Mouse (Mus musculus) forebrain, embryonic 10.5 days (tissue): Measurements from ENCODE around the gene Rnaseh2b. TPM values are rescaled to one million over a fixed set of nuclear protein-coding genes. Genes with fewer than 3 reads are reported as not detected.

Experiments used
- DNase-seq: peaks from one replicate; pipeline ENCODE4 v3.0.0-alpha.2; 2017; ENCODE audit warnings: low spot score; ENCODE audit errors: extremely low spot score
- H3K27ac ChIP-seq: fragments of 300-500 bp; sonication (generic); 2 replicates; pipeline ENCODE4 v1.5.1; 2016; ENCODE audit warnings: mild to moderate bottlenecking
- H3K27me3 ChIP-seq: fragments of 300-500 bp; sonication (generic); 2 replicates; pipeline ENCODE4 v1.6.1; 2016; ENCODE audit warnings: mild to moderate bottlenecking; ENCODE audit not compliant: poor library complexity, severe bottlenecking
- H3K36me3 ChIP-seq: fragments of 300-500 bp; sonication (generic); replicated peaks from 2 replicates; pipeline ENCODE4 v1.6.1; 2016; ENCODE audit warnings: mild to moderate bottlenecking, moderate library complexity
- H3K4me1 ChIP-seq: fragments of 300-500 bp; sonication (generic); 2 replicates; pipeline ENCODE4 v1.6.1; 2016
- H3K4me3 ChIP-seq: fragments of 300-500 bp; sonication (generic); 2 replicates; pipeline ENCODE4 v1.5.1; 2016; ENCODE audit warnings: mild to moderate bottlenecking, moderate library complexity
- H3K9me3 ChIP-seq: fragments of 300-500 bp; sonication (generic); 2 replicates; pipeline ENCODE4 v1.6.1; 2016; ENCODE audit warnings: mild to moderate bottlenecking, moderate library complexity
- WGBS: fragments of 180-500 bp; shearing (Covaris S2); methylation state at CpG from one replicate; pipeline ENCODE4 v1.1.7; 2016; 5-methylcytosine and 5-hydroxymethylcytosine counted together
- polyA plus RNA-seq: library from polyadenylated mRNA; unstranded; fragments of >200 nt; fragmentation: Nextera tagmentation; extraction: Ambion mirVana; gene quantifications from 2 replicates; pipeline ENCODE4 v1.2.1, GENCODE M21; 2016

Gene Rnaseh2b
- 66.8 and 79.2 TPM in 2 replicates for polyA plus RNA-seq

DNA sequence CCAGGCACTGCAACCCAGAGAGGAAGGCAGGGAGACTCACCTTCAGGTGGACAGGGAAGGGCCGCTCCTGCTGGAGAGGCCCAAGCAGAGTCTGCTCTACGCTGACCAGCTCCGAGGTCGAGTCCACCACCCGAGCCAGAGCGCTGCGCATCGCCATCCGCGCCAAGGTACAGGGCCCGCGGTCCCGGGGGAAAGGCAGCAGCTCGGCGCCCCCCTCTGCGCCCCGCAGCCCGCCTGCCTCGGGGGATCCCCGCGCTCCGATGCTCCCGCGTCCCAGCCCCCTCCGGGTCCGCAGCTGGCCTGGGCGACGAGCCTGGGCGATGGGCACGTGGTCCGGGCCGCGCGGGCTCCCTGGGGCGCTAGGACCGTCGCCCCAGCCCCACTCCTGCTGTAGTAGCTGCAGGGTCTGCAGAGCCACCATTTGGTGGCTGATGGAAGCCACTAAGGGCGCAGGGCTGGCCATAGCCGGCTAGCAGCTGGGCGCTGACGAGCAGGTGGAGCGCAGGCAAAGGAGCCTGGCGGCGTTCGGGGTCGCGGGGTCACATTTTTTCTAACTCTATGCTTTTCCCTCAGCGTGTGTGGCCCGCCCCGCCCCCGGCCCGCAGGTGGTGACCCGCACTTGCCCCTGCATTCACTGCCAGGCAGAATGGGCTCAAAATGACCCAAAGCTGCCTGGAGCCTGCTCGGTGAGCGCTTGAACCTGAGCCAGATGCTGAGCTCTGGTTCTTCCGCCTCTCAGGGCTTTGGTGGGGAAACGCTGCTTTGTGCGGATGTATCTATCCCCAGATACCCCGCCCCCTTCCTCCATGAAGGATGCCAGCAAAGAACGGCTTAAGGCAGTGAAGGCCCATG is at the start of gene Rnaseh2b, which contains the start of gene Dleu7:
Gene Rnaseh2b (plus strand): TSS at position 102 of the 852 bp plus-strand sequence.
Gene Dleu7 (minus strand): TSS at position 560 of the 852 bp plus-strand sequence.
- Histone ChIP-seq H3K27me3 (peaks cover 46% of the 10 kb centered on the region), H3K4me1 (peaks cover 20% of the 10 kb centered on the region), H3K36me3 (no peaks in the 10 kb centered on the region), H3K27ac (peak within 1 kb of the TSS; percentile 92), H3K4me3 (peak within 1 kb of the TSS; percentile 68), H3K9me3 (no peaks in the 10 kb centered on the region)
- under 1% methylated on average over 57 of the region's 60 CpGs for WGBS
- peak; percentile 80 for DNase-seq

DNA sequence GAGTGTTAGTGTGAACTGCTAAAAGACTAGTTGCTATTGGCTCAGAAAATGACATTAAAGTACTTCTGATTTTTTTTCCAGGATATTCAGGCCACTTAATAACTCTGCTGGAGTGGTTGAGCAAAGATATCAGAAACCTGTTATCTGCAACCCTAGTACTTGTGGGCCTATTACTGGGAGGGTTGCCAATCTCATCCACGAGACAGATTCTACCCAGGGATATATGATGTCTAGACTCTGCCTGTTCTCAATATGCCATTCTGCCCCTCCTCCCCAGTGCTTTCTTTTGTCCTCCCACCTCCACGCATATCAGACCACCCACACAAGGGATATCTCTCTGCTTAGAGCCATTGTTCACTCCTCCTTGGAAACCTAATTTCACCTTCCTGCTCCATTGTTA is 48.9 kb upstream of the Rnaseh2b start:
- DNase-seq = no peak
- H3K36me3 ChIP-seq = no peaks in the 10 kb centered on the region
- no peak overlapping the region for H3K4me3 ChIP-seq
- H3K9me3 ChIP-seq = no peaks in the 10 kb centered on the region
- WGBS = 82% methylated on average over 2 of the region's 2 CpGs
- H3K27me3 ChIP-seq = no peaks in the 10 kb centered on the region
- no peak overlapping the region for H3K27ac ChIP-seq
- peaks cover 15% of the 10 kb centered on the region for H3K4me1 ChIP-seq

DNA sequence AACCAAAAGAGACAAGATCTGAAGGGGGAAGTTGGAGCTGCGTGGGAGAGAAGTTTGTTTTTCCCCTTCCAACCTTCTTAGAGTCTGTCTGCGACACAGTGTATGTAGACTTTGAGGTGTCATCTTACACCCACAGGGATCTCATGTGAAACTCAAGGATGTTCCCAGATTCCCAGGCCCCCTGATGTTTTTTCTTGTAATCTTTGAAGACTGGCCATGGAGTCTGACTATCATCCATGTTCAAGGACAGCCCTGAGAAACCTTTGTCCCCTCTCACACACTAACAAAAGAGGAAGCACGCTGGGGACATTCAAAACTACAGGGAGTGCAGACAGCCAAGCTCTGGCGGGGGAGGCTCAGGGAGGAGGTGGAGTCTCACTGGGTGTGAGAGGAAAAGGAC is 46.8 kb upstream of the Rnaseh2b start:
- no peak for DNase-seq
- Histone ChIP-seq H3K36me3 (no peaks in the 10 kb centered on the region), H3K27me3 (no peaks in the 10 kb centered on the region), H3K4me1 (peaks cover 15% of the 10 kb centered on the region), H3K27ac (no peak overlapping the region), H3K9me3 (no peaks in the 10 kb centered on the region), H3K4me3 (no peak overlapping the region)
- 28% methylated on average over 4 of the region's 4 CpGs for WGBS

GRCm38 (mm10) chr14:62248345-62248744 is 44.0 kb upstream of the Rnaseh2b start:
- WGBS = 78% methylated on average over 7 of the region's 7 CpGs
- Histone ChIP-seq H3K4me1 (peaks cover 10% of the 10 kb centered on the region), H3K27me3 (no peaks in the 10 kb centered on the region), H3K4me3 (no peak overlapping the region), H3K36me3 (no peaks in the 10 kb centered on the region), H3K9me3 (no peaks in the 10 kb centered on the region), H3K27ac (no peak overlapping the region)
- DNase-seq = no peak

- Histone ChIP-seq H3K9me3 (no peaks in the 10 kb centered on the region), H3K4me3 (no peak overlapping the region), H3K27ac (no peak overlapping the region), H3K27me3 (no peaks in the 10 kb centered on the region), H3K4me1 (peaks cover 10% of the 10 kb centered on the region), H3K36me3 (no peaks in the 10 kb centered on the region)
- no peak for DNase-seq
- WGBS = 89% methylated on average over 10 of the region's 10 CpGs
Observed at GRCm38 (mm10) chr14:62248796-62249195, 43.6 kb upstream of the Rnaseh2b start.

DNA sequence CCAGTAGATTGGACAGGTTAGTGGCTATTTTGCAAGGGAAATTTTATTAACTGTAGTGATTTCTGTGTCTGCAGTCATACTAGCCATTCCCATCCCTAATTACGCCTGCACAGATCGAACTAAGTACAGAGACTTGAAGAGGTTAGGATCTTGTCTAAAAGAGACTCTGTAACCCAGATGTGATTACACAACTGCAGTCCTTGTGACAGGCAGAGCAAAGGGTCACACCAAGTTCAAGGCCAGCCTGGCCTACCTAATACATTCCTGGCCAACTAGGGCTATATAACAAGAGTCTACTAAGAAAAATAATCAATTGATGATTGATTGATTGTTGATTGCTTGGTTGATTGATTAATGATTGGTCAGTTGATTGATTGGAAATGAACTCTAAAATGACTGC is 43.1 kb upstream of the Rnaseh2b start:
- DNase-seq = no peak
- Histone ChIP-seq H3K36me3 (no peaks in the 10 kb centered on the region), H3K4me1 (peaks cover 11% of the 10 kb centered on the region), H3K27ac (no peak overlapping the region), H3K9me3 (no peaks in the 10 kb centered on the region), H3K4me3 (no peak overlapping the region), H3K27me3 (no peaks in the 10 kb centered on the region)
- 92% methylated on average over 2 of the region's 2 CpGs for WGBS

- peaks cover 14% of the 10 kb centered on the region for H3K4me1 ChIP-seq
- no peak overlapping the region for H3K27ac ChIP-seq
- no peaks in the 10 kb centered on the region for H3K27me3 ChIP-seq
- no peaks in the 10 kb centered on the region for H3K36me3 ChIP-seq
- H3K4me3 ChIP-seq = no peak overlapping the region
- no peak for DNase-seq
- 78% methylated on average over 3 of the region's 3 CpGs for WGBS
- H3K9me3 ChIP-seq = no peaks in the 10 kb centered on the region
Observed at GRCm38 (mm10) chr14:62250046-62250445, 42.3 kb upstream of the Rnaseh2b start.

DNA sequence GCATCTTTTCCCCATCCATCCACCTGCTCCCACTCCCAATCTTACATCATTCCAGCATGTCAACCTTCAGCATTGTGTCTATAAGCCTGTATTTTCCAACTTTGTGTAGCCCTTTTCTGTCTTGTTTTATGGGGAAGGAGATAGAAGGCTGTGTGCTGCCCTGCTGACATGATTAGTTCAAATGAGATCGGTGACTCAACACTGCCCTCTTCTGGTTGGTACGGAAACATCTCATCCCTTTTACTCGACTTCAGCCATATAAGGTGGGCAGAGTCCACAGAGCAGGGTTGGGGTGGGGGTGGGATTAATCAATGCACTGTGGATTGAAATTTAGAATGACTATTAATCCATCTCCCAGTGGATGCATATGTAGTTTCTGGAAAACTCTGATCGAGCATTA is 40.4 kb upstream of the Rnaseh2b start:
- Histone ChIP-seq H3K27ac (no peak overlapping the region), H3K4me3 (no peak overlapping the region), H3K36me3 (no peaks in the 10 kb centered on the region), H3K27me3 (no peaks in the 10 kb centered on the region), H3K9me3 (no peaks in the 10 kb centered on the region), H3K4me1 (peaks cover 7% of the 10 kb centered on the region)
- WGBS = 7% methylated on average over 4 of the region's 4 CpGs
- peak; percentile 57 for DNase-seq

DNA sequence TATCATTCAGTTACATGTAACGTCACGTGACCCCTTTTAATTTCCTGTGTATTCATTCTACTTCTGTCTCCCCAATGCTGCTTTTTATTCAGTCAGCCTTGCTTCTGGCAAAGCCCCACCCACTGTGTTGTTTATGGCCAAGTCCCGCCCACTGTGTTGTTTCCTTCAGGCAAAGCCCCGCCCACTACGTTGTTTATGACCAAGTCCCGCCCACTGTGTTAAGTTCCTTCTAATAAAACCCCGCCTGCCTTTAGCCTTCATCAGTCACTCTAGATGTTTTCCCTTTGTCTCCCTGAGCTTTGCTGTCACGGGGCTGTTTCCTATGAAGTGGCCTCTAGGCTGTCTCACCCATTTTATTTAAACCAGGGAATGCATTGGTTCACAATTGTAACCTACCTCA is 38.0 kb upstream of the Rnaseh2b start:
- no peak for DNase-seq
- Histone ChIP-seq H3K9me3 (no peaks in the 10 kb centered on the region), H3K27ac (no peak overlapping the region), H3K27me3 (no peaks in the 10 kb centered on the region), H3K4me1 (peaks cover 8% of the 10 kb centered on the region), H3K4me3 (no peak overlapping the region), H3K36me3 (no peaks in the 10 kb centered on the region)
- WGBS = 71% methylated on average over 8 of the region's 8 CpGs

- DNase-seq = no peak
- no peaks in the 10 kb centered on the region for H3K9me3 ChIP-seq
- H3K27ac ChIP-seq = no peak overlapping the region
- H3K36me3 ChIP-seq = no peaks in the 10 kb centered on the region
- peaks cover 8% of the 10 kb centered on the region for H3K4me1 ChIP-seq
- H3K4me3 ChIP-seq = no peak overlapping the region
- H3K27me3 ChIP-seq = no peaks in the 10 kb centered on the region
- WGBS = 86% methylated on average over 5 of the region's 5 CpGs
Observed at GRCm38 (mm10) chr14:62256066-62256465, 36.3 kb upstream of the Rnaseh2b start.

DNA sequence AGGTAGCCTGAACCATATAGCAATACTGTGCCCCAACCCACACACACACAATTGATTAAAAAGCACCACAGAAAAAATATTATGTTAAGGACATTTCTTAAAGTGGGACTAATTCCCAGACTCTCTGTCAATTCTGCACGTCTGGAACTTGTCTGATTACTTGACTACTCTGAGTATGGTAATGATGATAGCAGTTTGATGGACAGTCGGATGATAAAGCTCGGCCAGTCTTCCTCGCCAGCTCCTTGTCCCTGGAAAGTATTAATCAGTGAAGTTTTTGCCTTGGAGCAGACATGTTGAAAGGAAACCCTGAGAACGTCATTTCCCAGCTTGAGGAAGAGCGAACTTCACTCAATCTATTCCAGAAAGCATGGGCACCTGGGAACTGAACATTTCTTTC is 34.3 kb upstream of the Rnaseh2b start:
- no peaks in the 10 kb centered on the region for H3K9me3 ChIP-seq
- H3K27me3 ChIP-seq = no peaks in the 10 kb centered on the region
- H3K4me3 ChIP-seq = no peak overlapping the region
- no peak for DNase-seq
- H3K27ac ChIP-seq = no peak overlapping the region
- 82% methylated on average over 6 of the region's 6 CpGs for WGBS
- no peaks in the 10 kb centered on the region for H3K36me3 ChIP-seq
- H3K4me1 ChIP-seq = peaks cover 8% of the 10 kb centered on the region

- 78% methylated on average over 10 of the region's 10 CpGs for WGBS
- peaks cover 8% of the 10 kb centered on the region for H3K4me1 ChIP-seq
- H3K27ac ChIP-seq = 0 out of 2 replicates have a peak overlapping the region, but pooled peaks have one; percentile 20
- DNase-seq = no peak
- no peak overlapping the region for H3K4me3 ChIP-seq
- no peaks in the 10 kb centered on the region for H3K9me3 ChIP-seq
- H3K27me3 ChIP-seq = no peaks in the 10 kb centered on the region
- H3K36me3 ChIP-seq = no peaks in the 10 kb centered on the region
Observed at GRCm38 (mm10) chr14:62258978-62259536, 33.3 kb upstream of the Rnaseh2b start.

GRCm38 (mm10) chr14:62270698-62271396 is 21.5 kb upstream of the Rnaseh2b start:
- no peak for DNase-seq
- no peak overlapping the region for H3K27ac ChIP-seq
- WGBS = 89% methylated on average over 12 of the region's 12 CpGs
- no peaks in the 10 kb centered on the region for H3K36me3 ChIP-seq
- H3K27me3 ChIP-seq = no peaks in the 10 kb centered on the region
- H3K9me3 ChIP-seq = no peaks in the 10 kb centered on the region
- H3K4me1 ChIP-seq = no peaks in the 10 kb centered on the region
- no peak overlapping the region for H3K4me3 ChIP-seq
